Mouse (Mus musculus) CH12.LX (cell line): Measurements from ENCODE around the gene Rgs16. TPM values are rescaled to one million over a fixed set of nuclear protein-coding genes. Genes with fewer than 3 reads are reported as not detected.

Experiments
- DNase-seq: peaks from one replicate; pipeline ENCODE4 v3.0.0-alpha.2; 2013; ENCODE audit errors: extremely low read depth
- H3K27ac ChIP-seq: 2 replicates; pipeline ENCODE4 v1.5.1; 2012; ENCODE audit warnings: low read depth, mild to moderate bottlenecking, control low read depth, moderate library complexity; ENCODE audit not compliant: insufficient read depth
- H3K27me3 ChIP-seq: replicated peaks from 2 replicates; pipeline ENCODE3; 2012; ENCODE audit warnings: inconsistent platforms
- H3K36me3 ChIP-seq, 2 experiments: replicated peaks in 1 of 2; 2 replicates each; pipeline versions ENCODE3 to v1.6.1; 2012; ENCODE audit warnings: inconsistent platforms in 1 of 2, low read length in 1 of 2, mild to moderate bottlenecking in 1 of 2, mixed read lengths in 1 of 2, moderate library complexity in 1 of 2; ENCODE audit not compliant: control insufficient read depth in 1 of 2, insufficient read depth in 1 of 2
- H3K4me1 ChIP-seq, 2 experiments: 2 replicates each; pipeline ENCODE4 v1.6.1; 2012; ENCODE audit warnings: inconsistent platforms in 1 of 2, moderate library complexity in 1 of 2; ENCODE audit not compliant: insufficient read depth in 2 of 2, control insufficient read depth in 1 of 2
- H3K4me2 ChIP-seq: 2 replicates; pipeline ENCODE4 v1.6.1; 2012; ENCODE audit warnings: low read depth, mild to moderate bottlenecking, control low read depth; ENCODE audit not compliant: poor library complexity, insufficient read depth, severe bottlenecking
- H3K4me3 ChIP-seq, 3 experiments: fragments of 150-350 bp in 1 of 3; sonication (generic) in 1 of 3; replicated peaks in 1 of 3; 2 replicates each; pipeline versions ENCODE3 to v1.5.1; 2011 to 2012; ENCODE audit warnings: low read depth in 2 of 3, low read length in 2 of 3, mild to moderate bottlenecking in 2 of 3, moderate library complexity in 2 of 3, control low read depth in 1 of 3, improper control_type of control experiment in 1 of 3, inconsistent platforms in 1 of 3, mixed read lengths in 1 of 3; ENCODE audit not compliant: poor library complexity in 1 of 3
- H3K79me2 ChIP-seq: replicated peaks from 2 replicates; pipeline ENCODE4 v1.6.1; 2012; ENCODE audit warnings: mild to moderate bottlenecking, moderate library complexity; ENCODE audit not compliant: control insufficient read depth, poor library complexity, insufficient read depth, severe bottlenecking; ENCODE audit errors: extremely low read depth
- H3K9ac ChIP-seq: 2 replicates; pipeline ENCODE4 v1.6.1; 2012; ENCODE audit warnings: low read depth, mild to moderate bottlenecking, control low read depth, moderate library complexity; ENCODE audit not compliant: insufficient read depth
- H3K9me3 ChIP-seq: replicated peaks from 2 replicates; pipeline ENCODE3; 2012; ENCODE audit warnings: low read length, inconsistent platforms, mixed read lengths
- BHLHE40 ChIP-seq: IDR thresholded peaks from 2 replicates; pipeline ENCODE4 v1.6.1; 2011; ENCODE audit warnings: mild to moderate bottlenecking, low read depth, low read length, improper control_type of control experiment
- CHD1 ChIP-seq: IDR thresholded peaks from 2 replicates; pipeline ENCODE4 v1.6.1; 2012; ENCODE audit warnings: low read depth, low read length, improper control_type of control experiment, inconsistent platforms
- CHD2 ChIP-seq: IDR thresholded peaks from 2 replicates; pipeline ENCODE4 v1.6.1; 2011; ENCODE audit warnings: low read length, improper control_type of control experiment
- E2F4 ChIP-seq: IDR thresholded peaks from 2 replicates; pipeline ENCODE4 v1.6.1; 2011; ENCODE audit warnings: low read depth, low read length, improper control_type of control experiment; ENCODE audit not compliant: insufficient replicate concordance
- ELF1 ChIP-seq: IDR thresholded peaks from 2 replicates; pipeline ENCODE4 v1.6.1; 2014; ENCODE audit warnings: low read depth, mild to moderate bottlenecking, inconsistent platforms, low read length, improper control_type of control experiment
- EP300 ChIP-seq: IDR thresholded peaks from 2 replicates; pipeline ENCODE4 v1.6.1; 2011; ENCODE audit warnings: low read length, improper control_type of control experiment
- ETS1 ChIP-seq: conservative IDR thresholded peaks from 2 replicates; pipeline ENCODE4 v1.6.1; 2012; ENCODE audit warnings: low read depth, mild to moderate bottlenecking, inconsistent platforms, low read length, improper control_type of control experiment, moderate library complexity
- IRF4 ChIP-seq: IDR thresholded peaks from 2 replicates; pipeline ENCODE4 v1.6.1; 2014; ENCODE audit warnings: low read depth, mild to moderate bottlenecking, inconsistent platforms, low read length, improper control_type of control experiment
- JUN ChIP-seq: IDR thresholded peaks from 2 replicates; pipeline ENCODE4 v1.6.1; 2011; ENCODE audit warnings: low read depth, mild to moderate bottlenecking, low read length, improper control_type of control experiment, moderate library complexity; ENCODE audit not compliant: insufficient read depth
- JUND ChIP-seq: conservative IDR thresholded peaks from 2 replicates; pipeline ENCODE4 v1.6.1; 2011; ENCODE audit warnings: low read depth, low read length, improper control_type of control experiment
- MEF2A ChIP-seq: IDR thresholded peaks from 2 replicates; pipeline ENCODE4 v1.6.1; 2014; ENCODE audit warnings: low read depth, mild to moderate bottlenecking, inconsistent platforms, low read length, improper control_type of control experiment, borderline replicate concordance
- MYC ChIP-seq: IDR thresholded peaks from 2 replicates; pipeline ENCODE4 v1.6.1; 2011; ENCODE audit warnings: low read depth, mild to moderate bottlenecking, improper control_type of control experiment, low read length
- NRF1 ChIP-seq: IDR thresholded peaks from 2 replicates; pipeline ENCODE4 v1.6.1; 2014; ENCODE audit warnings: low read depth, mild to moderate bottlenecking, inconsistent platforms, low read length, improper control_type of control experiment, moderate library complexity
- PAX5 ChIP-seq: IDR thresholded peaks from 2 replicates; pipeline ENCODE4 v1.6.1; 2012; ENCODE audit warnings: low read length, inconsistent platforms, mixed read lengths
- POLR2A ChIP-seq: IDR thresholded peaks from 2 replicates; pipeline ENCODE4 v1.6.1; 2011; ENCODE audit warnings: low read depth, mild to moderate bottlenecking, improper control_type of control experiment, low read length
- USF1 ChIP-seq: IDR thresholded peaks from 2 replicates; pipeline ENCODE4 v1.6.1; 2014; ENCODE audit warnings: low read depth, mild to moderate bottlenecking, inconsistent platforms, low read length, improper control_type of control experiment
- ZKSCAN1 ChIP-seq: IDR thresholded peaks from 2 replicates; pipeline ENCODE4 v1.6.1; 2012; ENCODE audit warnings: low read depth, inconsistent platforms, low read length, improper control_type of control experiment, borderline replicate concordance
- ZMIZ1 ChIP-seq: IDR thresholded peaks from 2 replicates; pipeline ENCODE4 v1.6.1; 2012; ENCODE audit warnings: low read depth, mild to moderate bottlenecking, inconsistent platforms, low read length, improper control_type of control experiment
- ZNF384 ChIP-seq: IDR thresholded peaks from 2 replicates; pipeline ENCODE4 v1.6.1; 2012; ENCODE audit warnings: low read depth, low read length, improper control_type of control experiment, inconsistent platforms
- dilution Hi-C: fragments of 300-500 bp; cut with MboI; formaldehyde crosslinking; loops from 2 replicates; pipeline ENCODE4 v1.14.3; 2020; ENCODE audit warnings: low sequenced_read_pairs; ENCODE audit not compliant: extremely low pct_unique_long_range_greater_than_20kb, extremely low pct_ligation_motif_present
- in situ Hi-C: fragments of 300-500 bp; cut with MboI; formaldehyde crosslinking; loops from 3 replicates; pipeline ENCODE4 v1.14.3; 2019; ENCODE audit warnings: low sequenced_read_pairs, low pct_ligation_motif_present, low pct_unique_long_range_greater_than_20kb, mixed read lengths
- polyA plus RNA-seq: library from polyadenylated mRNA; unstranded; fragments of >175 nt; gene quantifications from 2 replicates; pipeline ENCODE4 v1.2.1, GENCODE M21; 2012; ENCODE audit warnings: low read depth; ENCODE audit not compliant: insufficient read length
- total RNA-seq, 2 experiments: library from RNA; depleted of rRNA; stranded (reverse); fragments of 300-350 nt in 1 of 2; fragments of >200 nt in 1 of 2; gene quantifications; 2 replicates each; pipeline ENCODE4 v1.2.3; 2012 to 2014

The Rgs16 gene
- total and polyA plus RNA-seq, 3 experiments, result 0.15 to 0.26 (median 0.21) TPM

GRCm38 (mm10) chr1:153696541-153696940 is 43.6 kb upstream of the Rgs16 start:
- TF ChIP-seq JUND, result no peak
- TF ChIP-seq NRF1, result no peak
- TF ChIP-seq ZKSCAN1, result no peak
- H3K79me2 ChIP-seq, result no peaks in the 10 kb centered on the region
- no peak overlapping the region for H3K9ac ChIP-seq
- H3K9me3 ChIP-seq, result no peaks in the 10 kb centered on the region
- no peak overlapping the region for H3K4me3 ChIP-seq
- in situ Hi-C loops (no loop called here), dilution Hi-C loops (no loop called here)
- no peak overlapping the region for H3K4me2 ChIP-seq
- no peaks in the 10 kb centered on the region for H3K36me3 ChIP-seq
- H3K4me1 ChIP-seq, result peaks cover 9 to 51% of the 10 kb centered on the region in 2 experiments
- H3K27ac ChIP-seq, result no peak overlapping the region
- H3K27me3 ChIP-seq, result peaks cover 18% of the 10 kb centered on the region
- DNase-seq, result no peak

DNA sequence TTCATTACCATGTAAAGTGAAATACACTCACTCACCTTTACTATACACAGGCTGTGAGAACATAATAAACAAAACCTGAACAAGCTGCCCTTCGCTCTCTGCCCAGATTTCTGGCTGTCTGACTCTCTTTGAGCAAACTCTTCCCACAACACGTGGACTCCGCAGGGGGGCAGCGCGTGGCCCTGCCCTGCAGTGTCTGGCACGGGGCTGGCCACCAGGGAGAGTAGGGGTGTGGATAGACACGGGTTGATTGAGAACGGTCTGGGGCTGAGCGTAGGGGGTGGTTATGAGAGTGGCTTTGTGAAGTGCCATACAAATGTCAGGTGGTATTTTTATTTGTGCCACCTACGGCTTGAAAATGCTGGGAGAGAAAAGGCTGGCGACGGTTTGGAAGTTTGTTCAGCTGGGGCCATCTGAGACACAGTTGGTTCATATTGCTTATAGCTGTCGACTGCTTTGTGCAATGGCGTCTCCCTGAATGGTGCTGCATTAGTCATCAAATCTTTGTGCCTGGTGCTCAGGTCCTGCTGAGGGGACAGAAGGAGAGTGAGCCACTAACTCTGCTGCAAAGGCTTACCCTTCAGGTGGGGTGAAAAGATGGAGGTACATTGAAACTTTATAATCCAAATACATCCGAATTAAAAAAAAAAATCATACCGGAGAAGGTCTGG is 42.4 kb upstream of the Rgs16 start:
- H3K9me3 ChIP-seq, result no peaks in the 10 kb centered on the region
- no peak overlapping the region for H3K4me3 ChIP-seq
- in situ Hi-C loops (no loop called here), dilution Hi-C loops (no loop called here)
- peaks cover 20% of the 10 kb centered on the region for H3K27me3 ChIP-seq
- no peaks in the 10 kb centered on the region for H3K79me2 ChIP-seq
- no peak overlapping the region for H3K27ac ChIP-seq
- no peak overlapping the region for H3K9ac ChIP-seq
- TF ChIP-seq ZNF384 (no peak), NRF1 (no peak), MYC (no peak), IRF4 (no peak), USF1 (no peak), E2F4 (no peak), MEF2A (no peak), POLR2A (no peak), ELF1 (no peak)
- TF ChIP-seq, all 38 proteins: peak for 0
- Histone ChIP-seq H3K4me2 (no peak overlapping the region), H3K36me3 (no peaks in the 10 kb centered on the region), H3K4me1 (peaks cover 13 to 59% of the 10 kb centered on the region in 2 experiments)
- no peak for DNase-seq

DNA sequence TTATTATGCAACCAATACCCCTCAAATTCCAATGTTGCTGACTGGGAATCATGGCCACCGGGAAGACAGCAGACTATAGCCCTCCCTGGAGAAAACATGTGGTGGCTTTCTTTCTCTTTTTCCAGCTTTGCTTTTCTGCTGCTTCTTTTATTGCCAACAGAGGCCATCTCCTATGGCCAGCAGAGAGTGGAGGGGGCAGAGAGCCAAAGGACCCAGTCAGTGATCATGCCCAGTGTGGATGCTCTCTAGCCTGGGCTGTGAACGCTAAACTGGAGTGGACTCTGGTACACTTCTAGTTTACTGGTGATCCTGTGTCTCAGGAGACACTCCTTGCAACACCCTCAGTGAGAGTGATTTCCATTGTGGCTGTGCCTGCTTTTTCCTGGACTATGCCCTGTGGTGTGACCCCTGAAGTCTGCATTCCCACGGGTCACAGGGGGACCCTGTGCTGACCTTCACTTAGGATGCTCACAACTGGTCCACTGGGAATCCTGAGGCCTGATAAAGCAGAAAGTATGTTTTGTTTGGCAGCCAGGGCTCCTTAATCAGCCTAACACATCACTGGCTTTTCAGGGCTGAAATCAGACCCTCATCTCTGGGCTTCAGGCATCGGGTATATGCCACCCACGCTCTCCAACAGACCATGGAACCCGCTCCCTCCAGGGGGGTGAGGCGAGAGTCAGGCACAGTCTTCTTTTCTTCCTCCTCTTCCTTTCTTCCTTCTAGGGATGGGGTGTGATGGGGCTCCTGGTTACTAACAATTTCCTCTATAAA is 41.7 kb upstream of the Rgs16 start:
- dilution Hi-C loops (no loop called here), in situ Hi-C loops (no loop called here)
- no peaks in the 10 kb centered on the region for H3K36me3 ChIP-seq
- no peak overlapping the region for H3K4me2 ChIP-seq
- peaks cover 21 to 67% of the 10 kb centered on the region in 2 experiments for H3K4me1 ChIP-seq
- H3K79me2 ChIP-seq, result no peaks in the 10 kb centered on the region
- TF ChIP-seq ZMIZ1 (no peak), CHD1 (no peak), USF1 (no peak), CHD2 (no peak), JUN (no peak), E2F4 (no peak), IRF4 (no peak), BHLHE40 (no peak), ETS1 (no peak), EP300 (no peak), PAX5 (no peak)
- no peak overlapping the region for H3K9ac ChIP-seq
- no peaks in the 10 kb centered on the region for H3K9me3 ChIP-seq
- no peak overlapping the region for H3K27ac ChIP-seq
- H3K4me3 ChIP-seq, result no peak overlapping the region
- DNase-seq, result no peak
- H3K27me3 ChIP-seq, result peaks cover 14% of the 10 kb centered on the region
